Mouse (Mus musculus): ENCODE measurements around the gene Prpf39.

- TF ChIP-seq CTCF (IDR thresholded peaks at IDR 0.05; ENCODE audit: low read depth, low read length) (no peak), EP300 (IDR thresholded peaks at IDR 0.05; ENCODE audit: insufficient read depth, low read depth, low read length) (no peak)
Measured at GRCm38 (mm10) chr12:65037546-65037937, 1.4 kb downstream of the Prpf39 start.

Measured in ES-Bruce4 (cell line).